Comparison of ENCODE assay signal across 23 mouse cellular contexts in genomic region chr15:92154921-92155320, GRCm38 (mm10).
DNase-seq lines count a peak whose midpoint lies in the region; ATAC-seq and TF ChIP-seq lines count a peak whose summit lies in the region.
"Had no signal": no experiment of that assay in that cellular context is flagged by ENCODE, and none has a peak within 500 bp of the region (broad histone marks: within the 10 kb centered on the region; RNA-seq: fewer than 3 reads in every experiment).

No protein-coding gene starts in this region.

- peak; percentile 33 for DNase-seq in hindbrain, embryonic 14.5 days (ENCODE audit: low spot score)
- peak; percentile 24 for DNase-seq in Muller cell, postnatal 12 days (ENCODE audit: inconsistent ontology term)
- DNase-seq in brain, embryonic 14.5 days (ENCODE audit: low read depth), result peak; percentile 59
- no peak for DNase-seq in lung, postnatal 25 days (ENCODE audit: low spot score)
- DNase-seq: adrenal gland, adult 2 months; adrenal gland, postnatal 14 days; B cell, adult 2 months; cerebellum, adult 18-20 months; cerebellum, adult 9-10 months; cerebellum, postnatal 14 days; gastrocnemius, postnatal 25 days; heart, adult 18-20 months; heart, postnatal 14 days; heart, postnatal 4 days had no signal

- no peak for TF ChIP-seq POLR2A in brain, embryonic 14.5 days (IDR thresholded peaks at IDR 0.05; ENCODE audit: borderline replicate concordance, extremely low read depth, insufficient read depth, insufficient read length, poor library complexity, severe bottlenecking)

- H3K9me3 ChIP-seq in hindbrain, embryonic 14.5 days (ENCODE audit: control insufficient read depth, low read length), result no peaks in the 10 kb centered on the region
- H3K9me3 ChIP-seq in hindbrain, embryonic 13.5 days, result no peaks in the 10 kb centered on the region
- H3K9me3 ChIP-seq in heart, embryonic 12.5 days (replicated peaks), result no peaks in the 10 kb centered on the region
- H3K9me3 ChIP-seq: forebrain, embryonic 10.5 days; forebrain, embryonic 13.5 days; heart, embryonic 13.5 days; hindbrain, embryonic 12.5 days had no signal

- no peak overlapping the region for H3K27ac ChIP-seq in hindbrain, embryonic 14.5 days
- H3K27ac ChIP-seq in hindbrain, embryonic 13.5 days, result no peak overlapping the region
- no peak overlapping the region for H3K27ac ChIP-seq in heart, embryonic 12.5 days (ENCODE audit: poor library complexity, severe bottlenecking)
- H3K27ac ChIP-seq: forebrain, embryonic 10.5 days; forebrain, embryonic 13.5 days; heart, embryonic 13.5 days; hindbrain, embryonic 12.5 days had no signal

- no peak for ATAC-seq in hindbrain, embryonic 14.5 days (ENCODE audit: low FRiP score)
- no peak for ATAC-seq in hindbrain, embryonic 13.5 days (ENCODE audit: low FRiP score)
- no peak for ATAC-seq in heart, embryonic 12.5 days (ENCODE audit: insufficient number of reproducible peaks, low FRiP score)
- ATAC-seq: forebrain, embryonic 13.5 days; intestine, postnatal 0 days had no signal

- no peaks in the 10 kb centered on the region for H3K27me3 ChIP-seq in hindbrain, embryonic 14.5 days (ENCODE audit: control insufficient read depth, insufficient read depth, low read length)
- no peaks in the 10 kb centered on the region for H3K27me3 ChIP-seq in hindbrain, embryonic 13.5 days
- H3K27me3 ChIP-seq in heart, embryonic 12.5 days (replicated peaks), result no peaks in the 10 kb centered on the region
- H3K27me3 ChIP-seq: CH12.LX; forebrain, embryonic 13.5 days; heart, embryonic 13.5 days; hindbrain, embryonic 12.5 days had no signal

- WGBS in hindbrain, embryonic 14.5 days, result 53% methylated on average over 2 of the region's 2 CpGs
- WGBS in hindbrain, embryonic 13.5 days, result 61% methylated on average over 2 of the region's 2 CpGs
- WGBS in heart, embryonic 12.5 days, result 84% methylated on average over 2 of the region's 2 CpGs

- H3K36me3 ChIP-seq in hindbrain, embryonic 14.5 days (replicated peaks; ENCODE audit: control insufficient read depth, insufficient read depth), result no peaks in the 10 kb centered on the region
- H3K36me3 ChIP-seq in hindbrain, embryonic 13.5 days, result no peaks in the 10 kb centered on the region
- H3K36me3 ChIP-seq in heart, embryonic 12.5 days, result no peaks in the 10 kb centered on the region
- H3K36me3 ChIP-seq: forebrain, embryonic 10.5 days; G1E; heart, embryonic 13.5 days; hindbrain, embryonic 12.5 days had no signal

- no peak overlapping the region for H3K4me3 ChIP-seq in hindbrain, embryonic 14.5 days (replicated peaks; ENCODE audit: low read length)
- no peak overlapping the region for H3K4me3 ChIP-seq in hindbrain, embryonic 13.5 days
- H3K4me3 ChIP-seq in heart, embryonic 12.5 days, result no peak overlapping the region
- H3K4me3 ChIP-seq: forebrain, embryonic 10.5 days; forebrain, embryonic 13.5 days; heart, embryonic 13.5 days; hindbrain, embryonic 12.5 days had no signal

- no peak overlapping the region for H3K4me2 ChIP-seq in hindbrain, embryonic 14.5 days (replicated peaks)
- H3K4me2 ChIP-seq in hindbrain, embryonic 13.5 days, result no peak overlapping the region
- H3K4me2 ChIP-seq in heart, embryonic 12.5 days, result no peak overlapping the region
- H3K4me2 ChIP-seq: forebrain, embryonic 13.5 days; heart, embryonic 13.5 days; hindbrain, embryonic 12.5 days had no signal

- H3K9ac ChIP-seq in hindbrain, embryonic 14.5 days, result no peak overlapping the region
- H3K9ac ChIP-seq in hindbrain, embryonic 13.5 days, result no peak overlapping the region
- no peak overlapping the region for H3K9ac ChIP-seq in heart, embryonic 12.5 days
- H3K9ac ChIP-seq: forebrain, embryonic 13.5 days; heart, embryonic 13.5 days; hindbrain, embryonic 12.5 days had no signal

- no peak for TF ChIP-seq CTCF in brain, embryonic 14.5 days (IDR thresholded peaks at IDR 0.05; ENCODE audit: borderline replicate concordance, extremely low read depth, insufficient read depth, insufficient read length)

- H3K4me1 ChIP-seq in hindbrain, embryonic 14.5 days (replicated peaks; ENCODE audit: control insufficient read depth, insufficient read depth, low read length), result peaks cover 2% of the 10 kb centered on the region; the same call in 1 of the 2 replicates
- peaks cover 2% of the 10 kb centered on the region for H3K4me1 ChIP-seq in hindbrain, embryonic 13.5 days (replicated peaks)
- H3K4me1 ChIP-seq in heart, embryonic 12.5 days (replicated peaks), result no peaks in the 10 kb centered on the region
- H3K4me1 ChIP-seq: forebrain, embryonic 13.5 days; heart, embryonic 13.5 days; hindbrain, embryonic 12.5 days had no signal
